Mouse (Mus musculus) forebrain, postnatal 0 days (tissue): ENCODE data around the gene Dus1l. TPM values are rescaled to one million over a fixed set of nuclear protein-coding genes. Genes with fewer than 3 reads are reported as not detected.
"Not testable (repeated sequence)": the region's sequence is repeated elsewhere in the genome, so short reads cannot be mapped to it uniquely, and the experiment has no call there.

Experiments
- ATAC-seq: fragments of 200-750 bp; cut with Nextera tagmentation; 2 replicates; pipeline ENCODE4 v1.8.0; 2017; ENCODE audit warnings: mild to moderate bottlenecking, moderate library complexity
- DNase-seq: peaks from one replicate; pipeline ENCODE4 v3.0.0-alpha.2; 2015
- H3K27ac ChIP-seq: fragments of 300-500 bp; sonication (generic); 2 replicates; pipeline ENCODE4 v1.5.1; 2014; ENCODE audit warnings: low read depth, mild to moderate bottlenecking, antibody characterized with exemption, low read length, moderate library complexity, mixed read lengths
- H3K27me3 ChIP-seq: fragments of 300-500 bp; sonication (generic); 2 replicates; pipeline ENCODE4 v1.6.1; 2014; ENCODE audit warnings: mild to moderate bottlenecking, low read length, mixed read lengths; ENCODE audit not compliant: insufficient read depth
- H3K36me3 ChIP-seq: fragments of 300-500 bp; sonication (generic); 2 replicates; pipeline ENCODE4 v1.6.1; 2014; ENCODE audit warnings: mild to moderate bottlenecking, moderate library complexity; ENCODE audit not compliant: insufficient read depth
- H3K4me1 ChIP-seq: fragments of 300-500 bp; sonication (generic); 2 replicates; pipeline ENCODE4 v1.6.1; 2014; ENCODE audit warnings: antibody characterized with exemption; ENCODE audit not compliant: insufficient read depth
- H3K4me2 ChIP-seq: fragments of 300-500 bp; sonication (generic); 2 replicates; pipeline ENCODE4 v1.6.1; 2014; ENCODE audit warnings: low read depth, mild to moderate bottlenecking, moderate library complexity
- H3K4me3 ChIP-seq: fragments of 300-500 bp; sonication (generic); 2 replicates; pipeline ENCODE4 v1.5.1; 2014; ENCODE audit warnings: low read depth, low read length, mixed read lengths
- H3K9ac ChIP-seq: fragments of 300-500 bp; sonication (generic); 2 replicates; pipeline ENCODE4 v1.6.1; 2014; ENCODE audit warnings: mild to moderate bottlenecking
- H3K9me3 ChIP-seq: fragments of 300-500 bp; sonication (generic); 2 replicates; pipeline ENCODE4 v1.6.1; 2016; ENCODE audit warnings: low read length
- CTCF ChIP-seq: sonication (generic); IDR thresholded peaks from 2 replicates; pipeline ENCODE4 v1.5.1; 2016; ENCODE audit warnings: antibody characterized with exemption, control low read depth, low read depth
- WGBS: fragments of 180-500 bp; shearing (Covaris S2); extraction: QIAGEN DNeasy Blood & Tissue Kit; methylation state at CpG from one replicate; pipeline ENCODE4 v1.1.7; 2014; 5-methylcytosine and 5-hydroxymethylcytosine counted together
- polyA plus RNA-seq: library from polyadenylated mRNA; unstranded; fragments of >200 nt; fragmentation: Nextera tagmentation; extraction: Ambion mirVana; gene quantifications from 2 replicates; pipeline ENCODE4 v1.2.1, GENCODE M21; 2015
- total RNA-seq: library from RNA; depleted of rRNA; stranded (reverse); fragments of >200 nt; gene quantifications from 2 replicates; pipeline ENCODE4 v1.2.3, GENCODE M21; 2014

Dus1l gene
- total and polyA plus RNA-seq, 2 experiments from 2014 or later, result 38.6 to 52.0 TPM

DNA sequence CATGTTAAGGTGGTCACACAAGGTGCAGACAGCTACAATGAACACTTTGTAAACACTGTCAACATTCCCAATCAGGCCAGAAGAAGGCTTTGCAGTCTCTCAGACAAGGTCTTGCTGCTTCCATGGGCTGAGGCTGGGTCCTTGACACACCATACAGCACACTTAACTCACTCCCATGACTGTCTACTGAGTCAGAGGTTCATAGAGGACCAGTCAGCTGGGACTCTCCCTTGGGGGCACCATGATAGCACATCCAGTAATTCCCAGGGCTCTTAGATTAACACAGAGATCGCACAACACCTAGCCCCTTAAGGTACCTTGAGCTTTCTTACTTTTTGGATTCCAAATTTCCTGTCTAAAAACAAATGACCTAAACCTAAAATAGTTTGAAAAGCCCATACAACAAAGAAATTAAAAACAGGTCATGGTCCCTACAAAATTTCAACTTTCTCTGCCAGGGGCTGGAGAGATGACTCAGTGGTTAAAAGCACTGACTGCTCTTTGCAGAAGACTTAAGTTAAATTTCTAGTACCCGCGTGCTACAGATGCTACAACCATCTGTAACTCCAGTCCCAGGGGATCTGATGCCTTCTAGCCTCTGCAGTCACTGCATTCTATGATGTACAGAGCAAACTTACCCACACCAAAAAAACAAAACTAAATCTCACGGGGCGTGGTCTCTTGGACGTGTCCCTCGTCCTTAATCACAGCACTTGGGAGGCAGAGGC lies 22.6 kb downstream of the Dus1l start:
- H3K4me2 ChIP-seq, result no peak overlapping the region
- no peaks in the 10 kb centered on the region for H3K27me3 ChIP-seq
- ATAC-seq (no peak), DNase-seq (no peak)
- 0 out of 2 replicates have a peak, but pooled peaks cover 4% of the 10 kb centered on the region for H3K36me3 ChIP-seq
- H3K9me3 ChIP-seq, result no peaks in the 10 kb centered on the region
- TF ChIP-seq CTCF, result no peak
- no peaks in the 10 kb centered on the region for H3K4me1 ChIP-seq
- no peak overlapping the region for H3K27ac ChIP-seq
- H3K9ac ChIP-seq, result no peak overlapping the region
- H3K4me3 ChIP-seq, result no peak overlapping the region
- 87% methylated on average over 7 of the region's 7 CpGs for WGBS

DNA sequence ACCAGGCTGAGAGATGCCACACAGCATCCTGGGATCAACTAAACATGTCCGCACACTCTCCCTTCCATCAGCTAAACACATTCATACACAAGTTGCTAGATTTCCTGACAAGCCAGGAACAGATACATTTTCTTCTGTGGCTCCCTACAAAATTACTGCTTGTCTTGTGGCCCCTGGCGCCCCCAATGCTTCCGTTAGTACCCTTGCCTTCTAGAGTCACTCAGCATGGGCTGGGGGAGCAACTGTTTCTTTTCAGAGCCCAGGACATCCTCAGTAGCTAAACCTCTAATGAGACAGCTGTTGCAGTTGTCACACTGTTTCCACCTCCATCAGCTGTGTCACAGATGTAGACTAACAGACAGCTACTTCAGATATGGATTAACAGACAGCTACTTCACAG lies 23.5 kb downstream of the Dus1l start:
- Histone ChIP-seq H3K4me2 (no peak overlapping the region), H3K4me1 (no peaks in the 10 kb centered on the region), H3K4me3 (no peak overlapping the region), H3K9me3 (no peaks in the 10 kb centered on the region), H3K36me3 (no peaks in the 10 kb centered on the region), H3K27ac (no peak overlapping the region), H3K9ac (no peak overlapping the region), H3K27me3 (no peaks in the 10 kb centered on the region)
- WGBS, result 78% methylated on average over 3 of the region's 3 CpGs
- TF ChIP-seq CTCF, result no peak
- ATAC-seq, result no peak
- DNase-seq, result no peak

- H3K27ac ChIP-seq, result no peak overlapping the region
- TF ChIP-seq CTCF, result no peak
- H3K4me1 ChIP-seq, result no peaks in the 10 kb centered on the region
- ATAC-seq (no peak), DNase-seq (no peak)
- no peaks in the 10 kb centered on the region for H3K27me3 ChIP-seq
- 59% methylated on average over 1 of the region's 1 CpGs for WGBS
- no peak overlapping the region for H3K4me3 ChIP-seq
- no peaks in the 10 kb centered on the region for H3K36me3 ChIP-seq
- H3K9me3 ChIP-seq, result no peaks in the 10 kb centered on the region
- H3K9ac ChIP-seq, result no peak overlapping the region
- H3K4me2 ChIP-seq, result no peak overlapping the region
Measured at GRCm38 (mm10) chr11:120768206-120768605, 28.0 kb downstream of the Dus1l start.

DNA sequence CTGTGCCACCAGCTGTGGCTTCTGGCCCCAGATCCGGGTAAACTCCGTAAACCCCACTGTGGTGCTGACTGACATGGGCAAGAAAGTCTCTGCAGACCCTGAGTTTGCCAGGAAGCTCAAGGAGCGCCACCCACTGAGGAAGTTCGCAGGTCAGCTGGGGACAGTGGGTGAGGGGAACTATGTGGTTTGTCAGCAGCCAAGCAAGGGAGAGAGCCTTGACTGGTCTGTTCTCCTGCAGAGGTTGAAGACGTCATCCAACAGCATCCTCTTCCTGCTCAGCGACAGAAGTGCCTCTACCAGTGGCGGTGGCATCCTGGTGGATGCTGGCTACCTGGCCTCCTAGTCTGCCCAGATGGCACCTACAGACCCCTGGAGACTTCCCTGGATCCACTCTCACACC lies 29.2 kb downstream of the Dus1l start:
- not testable (repeated sequence) for H3K36me3 ChIP-seq, H3K9ac ChIP-seq, H3K27ac ChIP-seq, H3K4me1 ChIP-seq, ATAC-seq, H3K4me2 ChIP-seq, H3K27me3 ChIP-seq, DNase-seq, H3K4me3 ChIP-seq, H3K9me3 ChIP-seq
- WGBS, result 78% methylated on average over 3 of the region's 7 CpGs

- DNase-seq, ATAC-seq, H3K4me2 ChIP-seq, H3K36me3 ChIP-seq, H3K4me3 ChIP-seq, H3K27me3 ChIP-seq, H3K9me3 ChIP-seq, H3K27ac ChIP-seq, H3K4me1 ChIP-seq, H3K9ac ChIP-seq: not testable (repeated sequence)
- 10% methylated on average over 6 of the region's 23 CpGs for WGBS
Measured at GRCm38 (mm10) chr11:120763121-120763999, 32.8 kb downstream of the Dus1l start.

DNA sequence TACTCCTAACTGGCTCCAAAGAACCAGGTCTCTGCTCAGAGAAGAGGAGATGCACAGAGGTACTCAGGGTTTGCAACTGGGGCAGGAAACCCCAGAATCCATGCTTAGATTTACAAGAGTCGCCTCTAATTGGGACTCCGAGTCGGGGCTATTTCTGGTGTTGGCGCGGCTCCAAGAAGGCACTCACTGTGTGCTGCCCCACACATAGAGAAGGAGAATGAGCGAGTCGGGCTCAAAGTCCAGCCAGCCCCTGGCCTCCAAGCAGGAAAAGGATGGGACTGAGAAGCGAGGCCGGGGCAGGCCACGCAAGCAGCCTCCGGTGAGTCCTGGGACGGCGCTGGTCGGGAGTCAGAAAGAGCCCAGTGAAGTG lies 33.5 kb downstream of the Dus1l start, which contains the start of gene Hmga1b:
Gene Hmga1b (plus strand): TSS at position 123 of the 370 bp plus-strand sequence.
- not testable (repeated sequence) for ATAC-seq, H3K4me2 ChIP-seq, H3K4me3 ChIP-seq, H3K9me3 ChIP-seq, H3K27me3 ChIP-seq, H3K4me1 ChIP-seq, H3K36me3 ChIP-seq, H3K27ac ChIP-seq, H3K9ac ChIP-seq, DNase-seq
- 10% methylated on average over 14 of the region's 14 CpGs for WGBS
